Mouse (Mus musculus) gastrocnemius, postnatal 25 days (tissue): ENCODE measurements around the gene Dram1. TPM values are rescaled to one million over a fixed set of nuclear protein-coding genes. Genes with fewer than 3 reads are reported as not detected.

ENCODE experiments used
- DNase-seq: peaks from one replicate; pipeline ENCODE4 v3.0.0; 2022
- total RNA-seq, 2 experiments: library from RNA; stranded (reverse); gene quantifications; 1 replicate in 1 of 2; 2 replicates in 1 of 2; pipeline ENCODE4 v1.2.3; 2021

Dram1 gene
- total RNA-seq, 2 experiments from 2014 or later = 1.2 to 5.5 TPM

DNA sequence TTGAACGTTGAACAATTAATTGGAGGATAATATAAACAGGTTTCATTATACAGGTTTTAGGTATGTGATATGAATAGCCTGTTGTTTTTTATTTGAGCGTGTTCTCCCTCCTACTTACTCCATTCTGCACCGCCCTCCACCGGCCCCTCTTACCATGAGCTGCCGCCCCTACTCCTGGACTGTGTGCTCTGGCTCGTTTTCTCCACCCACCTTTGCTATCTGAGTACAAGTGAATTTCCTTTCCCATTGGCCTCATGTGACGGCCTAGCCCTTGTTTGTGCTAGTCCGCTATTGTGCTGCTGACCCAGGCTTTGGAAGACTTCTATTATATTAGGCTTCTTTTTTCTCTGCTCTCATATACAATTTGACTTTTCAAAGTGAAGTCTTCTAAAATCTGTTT, 91.6 kb downstream of the Dram1 start:
- no peak for DNase-seq

DNA sequence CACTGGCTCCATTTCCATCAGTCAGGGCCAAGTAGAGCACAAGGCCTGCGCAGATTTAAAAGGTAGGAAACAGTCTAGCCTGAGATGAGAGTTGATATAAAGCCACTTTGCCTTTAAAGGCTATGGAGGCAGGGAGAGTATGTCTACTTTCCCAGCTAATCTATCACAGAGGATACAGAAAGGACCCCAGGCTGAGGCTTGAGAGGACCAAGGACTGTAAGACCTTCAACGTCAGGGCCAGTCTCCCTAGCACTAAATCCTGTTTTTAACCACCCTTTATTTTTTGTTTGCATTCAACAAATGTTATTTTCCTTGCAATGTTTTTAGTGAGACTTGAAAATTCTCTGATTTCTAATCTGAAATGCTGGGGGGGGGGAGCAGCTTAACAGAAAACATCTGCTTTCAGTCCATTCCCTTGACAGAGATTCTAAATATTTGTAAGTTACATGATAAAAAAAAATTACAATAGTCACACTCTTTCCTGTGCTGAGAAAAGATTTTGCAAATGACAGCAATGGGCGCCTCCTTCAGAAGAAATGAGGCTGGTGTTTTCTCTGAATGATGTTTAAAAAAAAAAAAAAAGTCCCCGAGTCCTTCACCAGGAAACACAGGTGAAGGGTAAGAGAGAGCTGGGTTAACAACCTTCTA, 94.4 kb downstream of the Dram1 start:
- DNase-seq = no peak

DNA sequence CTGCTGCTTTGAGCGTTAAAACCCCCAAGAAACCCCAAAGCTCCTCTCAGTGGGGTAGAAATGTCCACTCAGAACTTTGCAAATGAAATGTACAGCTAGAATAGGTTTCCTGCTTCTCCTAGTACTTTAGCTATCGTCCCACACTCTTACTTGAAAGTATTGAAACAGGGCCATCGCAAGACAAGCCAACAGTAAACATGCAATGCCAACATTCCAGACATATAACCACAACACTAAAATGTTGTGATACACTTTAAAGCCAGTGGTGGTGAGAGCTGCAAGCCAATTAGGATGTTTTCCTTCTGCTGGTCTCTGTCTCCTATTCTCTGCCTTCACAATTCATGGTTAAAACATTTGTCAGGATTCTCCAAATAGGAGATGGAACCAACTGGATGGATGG, 97.2 kb downstream of the Dram1 start:
- DNase-seq = no peak

DNA sequence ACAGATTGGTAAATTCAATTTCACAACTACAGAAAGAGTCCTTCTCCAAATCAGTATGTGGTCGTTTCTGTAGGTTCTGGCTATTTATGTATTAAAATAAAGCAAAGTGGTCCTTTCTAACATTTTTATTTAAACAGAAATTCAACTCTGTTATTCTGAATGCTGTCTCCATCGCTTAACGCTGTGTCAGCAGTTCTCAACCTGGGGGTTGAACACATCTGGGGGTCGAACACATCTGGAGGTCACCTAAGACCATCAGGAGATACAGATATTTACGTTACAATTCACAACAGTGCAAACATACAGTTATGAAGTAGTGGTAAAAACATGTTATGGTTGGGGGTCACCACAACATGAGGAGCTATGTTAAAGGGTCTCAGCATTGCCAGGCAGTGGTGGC, 104.8 kb downstream of the Dram1 start:
- DNase-seq = no peak

Other genes with a start within 250 kb of the Dram1 start
- under 1 TPM; 0.08 to 0.13 TPM for gene Parpbp, start 232.1 kb downstream of the Dram1 start, total RNA-seq
- gene Nup37, start 232.1 kb downstream of the Dram1 start, total RNA-seq = 1 to 10 TPM; 4.8 to 5.8 TPM
- gene Washc3, start 178.0 kb downstream of the Dram1 start, total RNA-seq = 10 to 100 TPM; 30.2 to 34.2 TPM
- 10 to 100 TPM; 15.4 to 15.8 TPM for gene Gnptab, start 52 bp upstream of the Dram1 start, total RNA-seq
- gene Sycp3, start 80.5 kb upstream of the Dram1 start, total RNA-seq = not detected
- 100 to 1,000 TPM; 102 to 103 TPM for gene Chpt1, start 125.0 kb upstream of the Dram1 start, total RNA-seq
- 1,000 to 10,000 TPM; 1,393 to 2,492 TPM for gene Mybpc1, start 226.1 kb upstream of the Dram1 start, total RNA-seq